Mouse (Mus musculus) liver, embryonic 16.5 days (tissue): ENCODE results near the gene Rrp9. TPM values are rescaled to one million over a fixed set of nuclear protein-coding genes. Genes with fewer than 3 reads are reported as not detected.

Experiments used
- ATAC-seq: fragments of 200-750 bp; cut with Nextera tagmentation; 2 replicates; pipeline ENCODE4 v1.8.0; 2017; ENCODE audit warnings: low read depth, mild to moderate bottlenecking, moderate number of reproducible peaks, moderate library complexity
- H3K27ac ChIP-seq: fragments of 300-500 bp; sonication (generic); 2 replicates; pipeline ENCODE4 v1.5.1; 2014; ENCODE audit warnings: mild to moderate bottlenecking, low read length
- H3K27me3 ChIP-seq: fragments of 300-500 bp; sonication (generic); 2 replicates; pipeline ENCODE4 v1.6.1; 2014; ENCODE audit warnings: low read depth, low read length, mixed read lengths; ENCODE audit not compliant: control insufficient read depth, insufficient read depth
- H3K36me3 ChIP-seq: fragments of 300-500 bp; sonication (generic); 2 replicates; pipeline ENCODE4 v1.6.1; 2014; ENCODE audit warnings: mild to moderate bottlenecking; ENCODE audit not compliant: control insufficient read depth, insufficient read depth
- H3K4me1 ChIP-seq: fragments of 300-500 bp; sonication (generic); 2 replicates; pipeline ENCODE4 v1.6.1; 2014; ENCODE audit warnings: low read depth, low read length, mixed read lengths; ENCODE audit not compliant: control insufficient read depth
- H3K4me2 ChIP-seq: fragments of 300-500 bp; sonication (generic); 2 replicates; pipeline ENCODE4 v1.6.1; 2014; ENCODE audit warnings: low read depth, low read length, mixed read lengths
- H3K4me3 ChIP-seq: fragments of 300-500 bp; sonication (generic); 2 replicates; pipeline ENCODE4 v1.5.1; 2014; ENCODE audit warnings: low read depth, mild to moderate bottlenecking, low read length
- H3K9ac ChIP-seq: fragments of 300-500 bp; sonication (generic); 2 replicates; pipeline ENCODE4 v1.6.1; 2014; ENCODE audit warnings: low read depth, low read length
- H3K9me3 ChIP-seq: fragments of 300-500 bp; sonication (generic); replicated peaks from 2 replicates; pipeline ENCODE4 v1.6.1; 2016; ENCODE audit warnings: low read length; ENCODE audit not compliant: control insufficient read depth
- WGBS: fragments of 180-500 bp; shearing (Covaris S2); extraction: QIAGEN DNeasy Blood & Tissue Kit; methylation state at CpG from one replicate; pipeline ENCODE4 v1.1.7; 2014; ENCODE audit not compliant: insufficient replicate concordance; 5-methylcytosine and 5-hydroxymethylcytosine counted together
- polyA plus RNA-seq: library from polyadenylated mRNA; unstranded; fragments of >200 nt; fragmentation: Nextera tagmentation; extraction: Ambion mirVana; gene quantifications from 2 replicates; pipeline ENCODE4 v1.2.1, GENCODE M21; 2015

The Rrp9 gene
- polyA plus RNA-seq, 1 experiment from 2014 or later: 16.3 TPM

DNA sequence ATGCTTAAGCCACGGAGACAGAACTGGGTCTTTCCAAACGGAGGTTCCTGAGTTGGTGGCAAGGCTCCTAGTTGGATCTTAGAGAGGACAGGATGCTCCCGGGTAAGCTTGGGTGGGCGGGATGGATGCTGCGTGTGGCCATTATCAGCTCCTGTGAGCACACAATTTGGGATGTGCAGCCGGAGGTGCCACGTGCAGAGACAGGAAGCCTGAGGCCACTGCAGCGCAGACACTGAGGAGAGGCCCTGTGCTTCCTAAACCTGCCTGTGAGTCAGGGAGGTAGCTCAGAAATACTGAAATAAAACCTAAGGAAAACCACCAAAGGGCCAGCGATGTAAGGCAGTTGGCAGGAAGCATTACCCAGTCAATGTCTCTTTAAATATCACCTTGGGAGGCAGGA lies 6.0 kb upstream of the Rrp9 start:
- H3K4me3 ChIP-seq: no peak overlapping the region
- no peaks in the 10 kb centered on the region for H3K9me3 ChIP-seq
- no peak overlapping the region for H3K4me2 ChIP-seq
- H3K27me3 ChIP-seq: peaks cover 15% of the 10 kb centered on the region
- WGBS: 35% methylated on average over 9 of the region's 9 CpGs
- peaks cover 3% of the 10 kb centered on the region for H3K4me1 ChIP-seq
- no peak for ATAC-seq
- no peaks in the 10 kb centered on the region for H3K36me3 ChIP-seq
- no peak overlapping the region for H3K27ac ChIP-seq
- no peak overlapping the region for H3K9ac ChIP-seq

DNA sequence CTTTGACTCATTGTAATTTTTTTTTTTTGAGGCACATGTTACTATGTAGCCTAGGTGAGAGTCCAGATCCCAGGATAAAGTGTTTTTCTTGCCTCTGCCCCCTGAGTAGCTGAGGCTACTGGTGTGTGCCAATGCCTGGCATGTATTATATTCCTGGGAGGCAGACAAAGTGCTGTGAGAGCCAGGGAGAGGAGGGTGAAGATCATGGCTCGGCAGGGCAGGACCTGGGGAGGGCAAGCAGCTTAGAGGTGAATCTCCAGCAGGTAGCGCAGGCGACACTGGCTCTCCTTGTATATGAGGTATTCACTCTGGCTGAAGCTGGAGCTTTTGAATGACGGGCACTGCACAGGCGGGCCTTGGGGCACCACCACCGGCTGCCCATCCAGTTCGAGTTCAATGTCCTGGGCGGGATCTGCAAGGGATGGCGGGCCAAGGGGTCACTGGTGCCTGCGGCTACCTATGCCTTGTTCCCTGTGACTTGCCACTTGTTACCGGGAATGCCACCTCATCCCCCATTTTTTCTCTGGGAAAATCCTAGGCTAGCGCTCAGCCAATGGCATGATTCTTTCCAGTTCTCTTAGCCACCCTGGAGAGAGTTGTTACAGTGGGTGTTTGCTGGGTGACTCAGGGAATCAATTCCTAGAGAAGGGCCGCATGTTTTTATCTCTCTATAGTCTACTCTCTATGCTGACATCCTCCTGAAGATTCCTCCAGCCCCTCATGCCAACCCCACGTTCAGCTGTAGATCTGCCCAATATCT lies 4.6 kb upstream of the Rrp9 start:
- WGBS: 62% methylated on average over 14 of the region's 14 CpGs
- peaks cover 10% of the 10 kb centered on the region for H3K4me1 ChIP-seq
- H3K36me3 ChIP-seq: no peaks in the 10 kb centered on the region
- no peak overlapping the region for H3K4me3 ChIP-seq
- no peak overlapping the region for H3K9ac ChIP-seq
- H3K27me3 ChIP-seq: peaks cover 2% of the 10 kb centered on the region; the same call in 1 of the 2 replicates
- no peak overlapping the region for H3K27ac ChIP-seq
- ATAC-seq: no peak
- H3K4me2 ChIP-seq: no peak overlapping the region
- no peaks in the 10 kb centered on the region for H3K9me3 ChIP-seq

DNA sequence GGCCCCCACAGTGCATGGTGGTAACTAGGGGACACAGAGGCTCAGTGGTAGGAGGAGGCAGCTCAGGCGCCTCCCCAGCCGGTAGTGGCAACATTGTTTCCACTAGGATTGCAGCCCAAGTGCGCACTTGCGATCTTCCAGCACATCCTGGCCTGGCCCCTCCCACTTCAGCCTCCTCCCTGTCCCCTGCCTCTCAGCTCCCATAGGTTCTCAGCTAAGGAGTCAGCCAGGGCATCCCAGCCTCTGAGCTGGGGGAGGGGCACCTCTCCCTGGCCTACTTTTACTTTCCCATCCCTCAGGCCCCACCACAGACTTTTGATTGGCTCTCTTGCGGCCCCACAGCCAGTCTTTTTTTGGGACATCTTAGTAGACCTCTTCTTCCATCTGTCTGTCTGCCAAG lies 3.9 kb upstream of the Rrp9 start:
- Histone ChIP-seq H3K4me3 (no peak overlapping the region), H3K27ac (no peak overlapping the region), H3K9ac (no peak overlapping the region)

DNA sequence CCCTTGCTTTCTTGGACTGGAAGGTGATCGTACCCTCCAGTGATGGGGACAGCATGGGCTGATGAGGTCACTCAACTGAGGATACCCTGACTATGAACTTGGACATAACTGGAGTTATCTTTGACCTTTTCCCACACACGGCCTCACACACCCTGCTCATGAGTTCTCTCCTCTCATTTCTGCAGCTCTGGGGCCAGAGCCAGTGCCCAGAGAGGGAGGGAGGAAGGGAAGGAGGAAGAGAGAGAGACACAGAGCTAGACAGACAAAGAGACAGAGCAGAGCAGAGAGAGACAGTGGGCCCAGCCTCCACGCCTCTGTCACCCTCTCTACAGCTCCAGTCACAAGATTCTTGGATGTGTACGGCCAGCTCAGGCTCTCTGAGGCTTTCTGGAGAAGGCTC lies 3.4 kb upstream of the Rrp9 start:
- H3K9me3 ChIP-seq: no peaks in the 10 kb centered on the region
- peaks cover 18% of the 10 kb centered on the region for H3K4me1 ChIP-seq
- ATAC-seq: no peak
- H3K9ac ChIP-seq: no peak overlapping the region
- no peak overlapping the region for H3K27ac ChIP-seq
- 53% methylated on average over 4 of the region's 4 CpGs for WGBS
- no peaks in the 10 kb centered on the region for H3K36me3 ChIP-seq
- H3K4me3 ChIP-seq: no peak overlapping the region
- H3K27me3 ChIP-seq: no peaks in the 10 kb centered on the region
- no peak overlapping the region for H3K4me2 ChIP-seq

More for the DNA sequence above, 3.9 kb upstream of the Rrp9 start:
- Histone ChIP-seq H3K27me3 (no peaks in the 10 kb centered on the region), H3K4me2 (no peak overlapping the region), H3K36me3 (no peaks in the 10 kb centered on the region), H3K4me1 (peaks cover 16% of the 10 kb centered on the region), H3K9me3 (no peaks in the 10 kb centered on the region)
- 66% methylated on average over 5 of the region's 5 CpGs for WGBS
- ATAC-seq: no peak

DNA sequence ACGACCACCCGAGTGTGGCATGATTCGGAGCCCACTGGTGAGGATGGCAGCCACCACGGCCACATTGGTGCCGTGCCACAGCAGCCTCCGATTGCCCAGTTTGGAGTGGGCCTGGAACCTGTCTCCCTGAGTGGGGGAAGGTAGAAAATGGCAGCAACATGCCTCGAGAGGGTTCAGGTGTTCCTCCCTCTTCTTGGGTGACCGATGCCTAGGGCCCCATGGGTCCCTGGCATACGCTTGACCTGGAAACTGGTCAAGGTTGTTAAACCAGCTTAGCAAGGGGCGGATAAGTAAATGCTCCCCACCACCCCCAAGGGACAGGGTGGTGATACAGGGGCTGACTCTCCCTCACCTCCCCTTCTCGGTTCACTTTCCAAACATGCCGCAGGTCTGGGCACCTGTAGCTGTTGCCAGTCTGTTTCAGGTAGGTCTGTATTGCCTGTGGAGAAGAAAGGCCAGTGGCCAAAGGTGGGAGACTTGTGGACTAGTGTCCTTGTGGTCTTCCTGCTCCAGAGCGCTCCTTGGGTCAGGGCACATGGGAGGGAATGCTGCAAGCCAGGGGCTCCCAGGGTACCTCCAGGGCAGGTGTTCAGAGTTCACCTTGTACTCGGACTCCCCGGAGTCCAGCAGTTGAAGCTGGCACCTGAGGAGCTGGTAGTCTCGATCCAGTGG lies 2.5 kb upstream of the Rrp9 start:
- Histone ChIP-seq H3K4me2 (no peak overlapping the region), H3K27ac (no peak overlapping the region), H3K27me3 (no peaks in the 10 kb centered on the region), H3K9ac (no peak overlapping the region), H3K36me3 (no peaks in the 10 kb centered on the region), H3K9me3 (no peaks in the 10 kb centered on the region), H3K4me3 (no peak overlapping the region), H3K4me1 (peaks cover 27% of the 10 kb centered on the region)
- ATAC-seq: no peak
- WGBS: 72% methylated on average over 16 of the region's 16 CpGs

DNA sequence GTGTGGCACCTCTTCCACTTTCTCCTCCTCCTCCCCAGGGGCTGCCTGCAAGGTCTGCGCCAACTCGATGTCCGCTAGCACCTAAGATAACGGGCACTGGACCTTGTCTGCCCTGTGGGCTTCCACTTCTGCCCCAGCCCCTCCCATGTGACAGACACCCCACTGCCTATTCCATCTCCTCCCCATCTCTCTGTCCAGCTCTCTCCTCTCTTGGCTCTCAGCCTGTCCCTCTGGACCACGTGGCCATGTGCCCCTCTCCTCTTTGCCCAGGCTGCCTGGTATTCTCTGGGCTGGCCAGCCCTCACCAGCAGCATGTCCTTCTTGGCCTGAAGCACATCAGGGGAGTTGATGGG lies 2.0 kb upstream of the Rrp9 start:
- Histone ChIP-seq H3K4me1 (peaks cover 30% of the 10 kb centered on the region), H3K36me3 (no peaks in the 10 kb centered on the region), H3K27ac (no peak overlapping the region), H3K27me3 (no peaks in the 10 kb centered on the region), H3K9ac (no peak overlapping the region), H3K4me3 (no peak overlapping the region), H3K9me3 (no peaks in the 10 kb centered on the region), H3K4me2 (no peak overlapping the region)
- no peak for ATAC-seq
- 62% methylated on average over 5 of the region's 5 CpGs for WGBS

DNA sequence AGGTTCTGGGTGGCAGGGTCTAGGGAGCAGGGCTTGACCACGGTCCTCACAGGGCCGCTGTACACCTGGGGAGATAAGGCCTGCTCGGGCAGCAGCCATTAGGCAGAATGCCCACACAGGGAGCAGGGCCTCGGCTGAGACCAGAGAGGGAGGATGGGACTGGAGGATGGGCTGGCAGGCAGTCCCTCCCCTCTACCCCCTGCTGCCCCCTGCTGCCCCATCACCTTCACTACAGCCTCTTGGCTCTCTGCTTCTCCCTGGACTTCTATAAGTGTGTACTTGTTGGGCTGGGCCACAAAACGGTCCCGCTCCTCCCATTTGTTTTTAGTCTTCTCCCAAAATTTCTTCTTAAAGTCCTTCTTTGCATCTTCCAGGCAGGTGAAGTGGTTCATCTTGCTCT lies 1.3 kb upstream of the Rrp9 start:
- Histone ChIP-seq H3K4me1 (peaks cover 30% of the 10 kb centered on the region), H3K27ac (no peak overlapping the region), H3K9ac (no peak overlapping the region), H3K27me3 (no peaks in the 10 kb centered on the region), H3K4me3 (no peak overlapping the region), H3K36me3 (no peaks in the 10 kb centered on the region), H3K9me3 (no peaks in the 10 kb centered on the region), H3K4me2 (no peak overlapping the region)
- WGBS: 10% methylated on average over 6 of the region's 6 CpGs
- ATAC-seq: no peak

DNA sequence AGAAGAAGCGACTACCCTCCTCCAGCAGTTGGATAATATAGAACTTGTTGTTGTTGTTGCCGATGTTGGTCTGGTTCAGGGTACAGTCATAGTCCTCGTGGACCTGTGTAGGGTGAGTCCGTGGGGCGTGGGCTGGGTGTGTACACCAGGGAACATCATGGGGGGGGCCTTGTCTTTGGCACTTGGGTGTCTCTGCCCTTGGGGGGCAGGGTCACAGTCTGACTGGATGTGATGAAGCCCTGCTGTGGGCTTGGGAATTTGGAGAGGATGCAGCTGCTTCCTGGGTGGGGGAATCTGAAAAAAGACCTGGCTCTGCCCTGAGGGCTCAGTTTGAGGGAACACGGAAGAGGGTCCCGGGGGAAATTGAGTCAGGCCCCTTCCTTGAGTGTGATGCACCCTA lies 717 bp upstream of the Rrp9 start:
- H3K4me2 ChIP-seq: no peak overlapping the region
- H3K9me3 ChIP-seq: no peaks in the 10 kb centered on the region

More for the DNA sequence above, 717 bp upstream of the Rrp9 start:
- no peak overlapping the region for H3K4me3 ChIP-seq
- peaks cover 30% of the 10 kb centered on the region for H3K4me1 ChIP-seq
- 63% methylated on average over 7 of the region's 7 CpGs for WGBS
- no peaks in the 10 kb centered on the region for H3K27me3 ChIP-seq
- no peak for ATAC-seq
- H3K36me3 ChIP-seq: no peaks in the 10 kb centered on the region
- H3K9ac ChIP-seq: no peak overlapping the region
- H3K27ac ChIP-seq: no peak overlapping the region
